Mouse (Mus musculus) adrenal gland, postnatal 10 days (tissue): ENCODE measurements around the gene Ip6k2. TPM values are rescaled to one million over a fixed set of nuclear protein-coding genes. Genes with fewer than 3 reads are reported as not detected.
A peak's percentile ranks its signal among the peaks of the same experiment; 100 is the strongest.

ENCODE experiments used
- DNase-seq: peaks from one replicate; pipeline ENCODE4 v3.0.0; 2021; ENCODE audit warnings: mixed read lengths
- microRNA-seq: library from miRNA; unstranded; fragments of <30 nt; microRNA quantifications from one replicate; pipeline ENCODE4 v1.2.0, GENCODE M21; 2021
- total RNA-seq, 2 experiments: library from RNA; stranded (reverse); gene quantifications; 2 replicates each; pipeline ENCODE4 v1.2.3; 2021

The Ip6k2 gene
- total RNA-seq, 2 experiments from 2014 or later: 74.2 to 82.0 TPM

GRCm38 (mm10) chr9:108824144-108824685 is 40.6 kb downstream of the Ip6k2 start:
- DNase-seq: no peak

- DNase-seq: no peak
These were observed 41.3 kb downstream of the Ip6k2 start for GRCm38 (mm10) chr9:108824755-108825413.

- peak; percentile 87 for DNase-seq
These were observed 42.5 kb downstream of the Ip6k2 start, which contains the start of gene Celsr3 for GRCm38 (mm10) chr9:108825820-108826699. TSS of gene Celsr3 (plus strand) at chr9:108826320.

- peak; percentile 88 for DNase-seq
These were observed 43.2 kb downstream of the Ip6k2 start for GRCm38 (mm10) chr9:108826700-108827340.

- no peak for DNase-seq
These were observed 43.9 kb downstream of the Ip6k2 start for GRCm38 (mm10) chr9:108827454-108827853.

GRCm38 (mm10) chr9:108827906-108828305 is 44.3 kb downstream of the Ip6k2 start:
- DNase-seq: no peak

- DNase-seq: no peak
These were observed 48.0 kb downstream of the Ip6k2 start for GRCm38 (mm10) chr9:108831637-108832036.

GRCm38 (mm10) chr9:108832390-108833108 is 49.0 kb downstream of the Ip6k2 start:
- DNase-seq: peak; percentile 94

- peak; percentile 70 for DNase-seq
These were observed 59.4 kb downstream of the Ip6k2 start for GRCm38 (mm10) chr9:108842989-108843388.

- no peak for DNase-seq
These were observed 61.8 kb downstream of the Ip6k2 start for GRCm38 (mm10) chr9:108845390-108845789.

GRCm38 (mm10) chr9:108847374-108847773 is 63.8 kb downstream of the Ip6k2 start:
- peak; percentile 69 for DNase-seq

- no peak for DNase-seq
These were observed 64.8 kb downstream of the Ip6k2 start for GRCm38 (mm10) chr9:108848419-108848818.

- peak; percentile 44 for DNase-seq
These were observed 69.4 kb downstream of the Ip6k2 start, which contains the start of gene Slc26a6 for GRCm38 (mm10) chr9:108852976-108853375. TSS of gene Slc26a6 (plus strand) at chr9:108853283.

GRCm38 (mm10) chr9:108853635-108854240 is 70.1 kb downstream of the Ip6k2 start:
- peak; percentile 94 for DNase-seq

- peak; percentile 94 for DNase-seq
These were observed 70.7 kb downstream of the Ip6k2 start for GRCm38 (mm10) chr9:108854241-108854696.

GRCm38 (mm10) chr9:108855335-108855734 is 71.7 kb downstream of the Ip6k2 start:
- no peak for DNase-seq

Small RNAs within 50 kb of the gene (microRNA-seq; reads per million reads assigned to microRNA genes)
- gene Gm23156: not detected

Other genes starting within 250 kb of the Ip6k2 start
- gene Impdh2, start 223.5 kb upstream of the Ip6k2 start, total RNA-seq: 10 to 100 TPM; 80.6 to 83.7 TPM
- 10 to 100 TPM; 64.1 to 68.2 TPM for gene Ndufaf3, start 216.4 kb upstream of the Ip6k2 start, total RNA-seq
- gene Dalrd3, start 213.9 kb upstream of the Ip6k2 start, total RNA-seq: 10 to 100 TPM; 42.3 to 51.9 TPM
- 100 to 1,000 TPM in 1 of 2 experiments, 10 to 100 TPM in 1; 93.8 to 126 TPM for gene Wdr6, start 205.1 kb upstream of the Ip6k2 start, total RNA-seq
- gene P4htm, start 186.1 kb upstream of the Ip6k2 start, total RNA-seq: 1 to 10 TPM; 6.1 to 9.6 TPM
- 10 to 100 TPM; 56.1 to 59.9 TPM for gene Arih2, start 134.4 kb upstream of the Ip6k2 start, total RNA-seq
- 100 to 1,000 TPM; 405 to 421 TPM for gene Slc25a20, start 121.7 kb upstream of the Ip6k2 start, total RNA-seq
- 10 to 100 TPM; 31.3 to 45.1 TPM for gene Prkar2a, start 94.5 kb upstream of the Ip6k2 start, total RNA-seq
- gene Nckipsd, start 24.6 kb downstream of the Ip6k2 start, total RNA-seq: 1 to 10 TPM; 6.9 to 9.5 TPM
- gene Celsr3, start 42.5 kb downstream of the Ip6k2 start, total RNA-seq: 1 to 10 TPM; 3.3 to 4.9 TPM
- 10 to 100 TPM in 1 of 2 experiments, 1 to 10 TPM in 1; 9.8 to 13.8 TPM for gene Slc26a6, start 69.5 kb downstream of the Ip6k2 start, total RNA-seq
- gene Tmem89, start 130.8 kb downstream of the Ip6k2 start, total RNA-seq: not detected
- gene Uqcrc1, start 152.8 kb downstream of the Ip6k2 start, total RNA-seq: 1,000 to 10,000 TPM; 1,423 to 1,562 TPM
- gene Col7a1, start 169.8 kb downstream of the Ip6k2 start, total RNA-seq: 1 to 10 TPM; 3.7 TPM
- under 1 TPM; 0.33 to 0.39 TPM for gene Ucn2, start 202.2 kb downstream of the Ip6k2 start, total RNA-seq
- gene Pfkfb4, start 208.0 kb downstream of the Ip6k2 start, total RNA-seq: 1 to 10 TPM; 3.2 to 8.1 TPM